Mouse (Mus musculus): ENCODE data around the gene Gm17657. TPM values are rescaled to one million over a fixed set of nuclear protein-coding genes. Genes with fewer than 3 reads are reported as not detected.

The Gm17657 gene
- total RNA-seq, 1 experiment: 18.3 TPM

DNA sequence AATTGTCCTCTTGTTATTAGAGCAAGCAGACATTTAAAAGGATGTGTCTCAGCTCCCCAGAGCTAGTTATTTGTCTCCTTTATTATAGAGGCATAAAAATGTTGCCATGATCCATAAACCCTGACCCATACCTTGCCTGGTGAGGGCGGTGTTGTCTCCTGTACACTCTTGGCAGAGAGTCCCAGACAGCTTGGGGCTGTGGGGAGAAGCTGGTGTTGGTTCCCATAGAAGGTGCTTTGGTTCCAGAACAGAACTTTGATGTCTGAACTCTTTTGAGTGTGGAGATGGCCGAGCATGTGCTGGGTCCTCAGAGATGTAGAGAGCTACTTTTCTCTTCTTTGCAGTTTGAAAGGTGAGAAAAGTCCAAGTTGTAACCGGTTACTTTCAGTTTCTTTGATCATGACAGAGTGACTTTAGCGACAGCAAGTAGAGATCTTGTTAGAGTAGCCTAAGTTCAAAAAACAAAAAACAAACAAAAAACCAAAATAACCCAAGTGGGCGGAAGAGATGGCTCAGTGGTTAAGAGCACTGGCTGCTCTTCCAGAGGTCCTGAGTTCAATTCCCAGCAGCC is 2.8 kb upstream of the Gm17657 start, which contains the start of gene Tmem217:
TSS of gene Tmem217 (minus strand) at position 224 of the 571 bp plus-strand sequence.
- no peak within 1 kb of the TSS for H3K27ac ChIP-seq (ENCODE audit: insufficient read depth, low read depth, low read length, poor library complexity, severe bottlenecking)
- H3K9ac ChIP-seq (ENCODE audit: insufficient read depth, low read depth, low read length, poor library complexity, severe bottlenecking): no peak within 1 kb of the TSS
- no peak for DNase-seq (ENCODE audit: low read depth, low spot score)
- no peaks in the 10 kb centered on the region for H3K9me3 ChIP-seq (ENCODE audit: control insufficient read depth, insufficient read depth, low read depth, low read length)
- in situ Hi-C loops (cut with MboI; ENCODE audit: low sequenced_read_pairs in 2 of 2, unreplicated experiment in 2 of 2): no loop called here
- no peaks in the 10 kb centered on the region for H3K36me3 ChIP-seq (ENCODE audit: control insufficient read depth, insufficient read depth, low read length, poor library complexity, severe bottlenecking)
- H3K4me3 ChIP-seq (ENCODE audit: insufficient read depth in 1 of 2, low read depth in 1 of 2, low read length in 2 of 2, poor library complexity in 1 of 2, severe bottlenecking in 1 of 2): no peak within 1 kb of the TSS
- peaks cover 0 to 2% of the 10 kb centered on the region in 2 experiments; a peak in 1 of 4 replicates for H3K4me1 ChIP-seq (ENCODE audit: control insufficient read depth in 2 of 2, insufficient read depth in 2 of 2, low read length in 2 of 2, poor library complexity in 1 of 2)
- TF ChIP-seq HCFC1 (IDR thresholded peaks at IDR 0.05; ENCODE audit: borderline replicate concordance, insufficient read depth, low read length) (no peak), MAFK (IDR thresholded peaks at IDR 0.05; ENCODE audit: insufficient read depth, low read depth, low read length) (no peak), CHD2 (IDR thresholded peaks at IDR 0.05; ENCODE audit: low read depth, low read length) (no peak), ZC3H11A (IDR thresholded peaks at IDR 0.05; ENCODE audit: borderline replicate concordance, low read depth, low read length) (no peak), ZNF384 (IDR thresholded peaks at IDR 0.05; ENCODE audit: low read depth, low read length) (no peak)

DNA sequence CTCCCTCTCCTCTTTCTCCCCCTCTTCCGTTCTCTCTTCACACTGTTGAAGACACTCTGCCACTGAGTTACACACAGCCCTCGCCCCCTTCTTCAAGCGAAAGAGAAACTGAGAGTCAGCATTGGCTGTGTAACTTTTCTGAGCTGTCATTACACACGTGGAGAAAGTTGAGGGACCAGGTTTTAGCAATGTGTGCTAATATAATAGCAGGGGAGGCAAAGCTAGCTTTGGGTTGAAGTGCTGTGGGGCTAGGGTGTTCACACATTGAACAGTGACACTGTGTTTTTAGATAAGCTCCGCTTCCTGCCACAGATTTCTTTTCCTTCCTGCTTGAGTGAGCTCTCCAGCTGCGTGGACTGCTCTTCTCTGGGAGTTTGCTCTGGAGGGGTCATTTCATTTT is 1.6 kb upstream of the Gm17657 start:
- in situ Hi-C loops (cut with MboI; ENCODE audit: low sequenced_read_pairs in 2 of 2, unreplicated experiment in 2 of 2): no loop called here
- no peak for TF ChIP-seq HCFC1 (IDR thresholded peaks at IDR 0.05; ENCODE audit: borderline replicate concordance, insufficient read depth, low read length)
- no peak overlapping the region for H3K4me3 ChIP-seq (ENCODE audit: insufficient read depth in 1 of 2, low read depth in 1 of 2, low read length in 2 of 2, poor library complexity in 1 of 2, severe bottlenecking in 1 of 2)
- no peaks in the 10 kb centered on the region for H3K9me3 ChIP-seq (ENCODE audit: control insufficient read depth, insufficient read depth, low read depth, low read length)
- peaks cover 0 to 2% of the 10 kb centered on the region in 2 experiments; a peak in 1 of 4 replicates for H3K4me1 ChIP-seq (ENCODE audit: control insufficient read depth in 2 of 2, insufficient read depth in 2 of 2, low read length in 2 of 2, poor library complexity in 1 of 2)
- no peak overlapping the region for H3K27ac ChIP-seq (ENCODE audit: insufficient read depth, low read depth, low read length, poor library complexity, severe bottlenecking)
- H3K36me3 ChIP-seq (ENCODE audit: control insufficient read depth, insufficient read depth, low read length, poor library complexity, severe bottlenecking): no peaks in the 10 kb centered on the region
- no peak for DNase-seq (ENCODE audit: low read depth, low spot score)
- no peak overlapping the region for H3K9ac ChIP-seq (ENCODE audit: insufficient read depth, low read depth, low read length, poor library complexity, severe bottlenecking)

DNA sequence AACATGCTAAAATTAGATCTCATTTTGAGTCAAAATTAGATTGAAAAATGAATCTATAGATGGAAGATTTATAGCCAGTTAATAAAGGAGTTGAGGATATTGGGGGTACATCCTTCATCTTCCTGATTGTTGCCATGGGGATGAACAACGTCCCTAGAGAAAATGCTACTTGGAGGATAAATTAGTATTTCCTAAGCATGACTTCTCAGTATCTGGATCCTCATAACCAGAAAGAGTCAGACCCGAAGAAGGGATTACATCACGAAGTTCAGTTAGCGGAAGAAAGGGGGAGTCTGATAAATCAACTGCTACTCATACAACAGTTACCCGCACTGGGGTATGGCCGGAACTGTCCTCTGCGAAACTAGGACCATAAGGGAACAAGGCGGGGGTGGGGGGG is 444 bp downstream of the Gm17657 start:
- Histone ChIP-seq H3K36me3 (ENCODE audit: control insufficient read depth, insufficient read depth, low read length, poor library complexity, severe bottlenecking) (no peaks in the 10 kb centered on the region), H3K27ac (ENCODE audit: insufficient read depth, low read depth, low read length, poor library complexity, severe bottlenecking) (no peak overlapping the region), H3K9ac (ENCODE audit: insufficient read depth, low read depth, low read length, poor library complexity, severe bottlenecking) (no peak overlapping the region), H3K9me3 (ENCODE audit: control insufficient read depth, insufficient read depth, low read depth, low read length) (no peaks in the 10 kb centered on the region), H3K4me3 (ENCODE audit: insufficient read depth in 1 of 2, low read depth in 1 of 2, low read length in 2 of 2, poor library complexity in 1 of 2, severe bottlenecking in 1 of 2) (no peak overlapping the region), H3K4me1 (ENCODE audit: control insufficient read depth in 2 of 2, insufficient read depth in 2 of 2, low read length in 2 of 2, poor library complexity in 1 of 2) (peaks cover 0 to 2% of the 10 kb centered on the region in 2 experiments; a peak in 1 of 4 replicates)
- TF ChIP-seq HCFC1 (IDR thresholded peaks at IDR 0.05; ENCODE audit: borderline replicate concordance, insufficient read depth, low read length) (no peak), MAFK (IDR thresholded peaks at IDR 0.05; ENCODE audit: insufficient read depth, low read depth, low read length) (no peak), ZNF384 (IDR thresholded peaks at IDR 0.05; ENCODE audit: low read depth, low read length) (no peak), CHD2 (IDR thresholded peaks at IDR 0.05; ENCODE audit: low read depth, low read length) (no peak), ZC3H11A (IDR thresholded peaks at IDR 0.05; ENCODE audit: borderline replicate concordance, low read depth, low read length) (no peak)
- no peak for DNase-seq (ENCODE audit: low read depth, low spot score)
- in situ Hi-C loops (cut with MboI; ENCODE audit: low sequenced_read_pairs in 2 of 2, unreplicated experiment in 2 of 2): no loop called here

GRCm38 (mm10) chr17:29548494-29548893 is 944 bp downstream of the Gm17657 start:
- H3K4me1 ChIP-seq (ENCODE audit: control insufficient read depth in 2 of 2, insufficient read depth in 2 of 2, low read length in 2 of 2, poor library complexity in 1 of 2): peaks cover 0 to 4% of the 10 kb centered on the region in 2 experiments; a peak in 2 of 4 replicates
- no peak overlapping the region for H3K9ac ChIP-seq (ENCODE audit: insufficient read depth, low read depth, low read length, poor library complexity, severe bottlenecking)
- in situ Hi-C loops (cut with MboI; ENCODE audit: low sequenced_read_pairs in 2 of 2, unreplicated experiment in 2 of 2): no loop called here
- DNase-seq (ENCODE audit: low read depth, low spot score): no peak
- H3K27ac ChIP-seq (ENCODE audit: insufficient read depth, low read depth, low read length, poor library complexity, severe bottlenecking): no peak overlapping the region
- no peaks in the 10 kb centered on the region for H3K9me3 ChIP-seq (ENCODE audit: control insufficient read depth, insufficient read depth, low read depth, low read length)
- TF ChIP-seq ZC3H11A (IDR thresholded peaks at IDR 0.05; ENCODE audit: borderline replicate concordance, low read depth, low read length) (no peak), MAFK (IDR thresholded peaks at IDR 0.05; ENCODE audit: insufficient read depth, low read depth, low read length) (no peak), CHD2 (IDR thresholded peaks at IDR 0.05; ENCODE audit: low read depth, low read length) (no peak), HCFC1 (IDR thresholded peaks at IDR 0.05; ENCODE audit: borderline replicate concordance, insufficient read depth, low read length) (no peak), ZNF384 (IDR thresholded peaks at IDR 0.05; ENCODE audit: low read depth, low read length) (no peak)
- H3K4me3 ChIP-seq (ENCODE audit: insufficient read depth in 1 of 2, low read depth in 1 of 2, low read length in 2 of 2, poor library complexity in 1 of 2, severe bottlenecking in 1 of 2): no peak overlapping the region
- H3K36me3 ChIP-seq (ENCODE audit: control insufficient read depth, insufficient read depth, low read length, poor library complexity, severe bottlenecking): no peaks in the 10 kb centered on the region

DNA sequence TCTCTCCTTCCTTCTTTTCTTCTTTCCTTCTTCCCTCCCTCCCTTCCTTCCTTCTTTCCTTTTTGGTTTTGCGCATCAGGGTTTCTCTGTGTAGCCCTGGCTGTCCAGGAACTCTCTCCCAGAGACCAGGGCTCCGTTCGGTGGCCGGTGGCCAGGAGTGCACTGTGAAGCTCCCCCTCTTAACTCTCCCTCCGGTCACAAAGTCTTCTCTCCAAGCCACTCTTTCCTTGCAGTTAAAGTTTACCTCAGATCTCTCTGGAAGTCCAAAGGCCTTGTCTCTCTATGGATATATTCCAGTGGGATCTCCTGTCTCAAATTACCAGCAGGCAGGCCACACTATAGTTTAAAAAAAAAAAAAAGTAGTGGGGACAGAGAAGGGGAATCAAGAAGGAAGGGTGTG is 4.2 kb downstream of the Gm17657 start:
- no peak overlapping the region for H3K4me3 ChIP-seq (ENCODE audit: insufficient read depth in 1 of 2, low read depth in 1 of 2, low read length in 2 of 2, poor library complexity in 1 of 2, severe bottlenecking in 1 of 2)
- in situ Hi-C loops (cut with MboI; ENCODE audit: low sequenced_read_pairs in 2 of 2, unreplicated experiment in 2 of 2): no loop called here
- H3K27ac ChIP-seq (ENCODE audit: insufficient read depth, low read depth, low read length, poor library complexity, severe bottlenecking): no peak overlapping the region
- TF ChIP-seq CHD2 (IDR thresholded peaks at IDR 0.05; ENCODE audit: low read depth, low read length): no peak
- TF ChIP-seq HCFC1 (IDR thresholded peaks at IDR 0.05; ENCODE audit: borderline replicate concordance, insufficient read depth, low read length): no peak
- TF ChIP-seq MAFK (IDR thresholded peaks at IDR 0.05; ENCODE audit: insufficient read depth, low read depth, low read length): no peak
- no peak for TF ChIP-seq ZC3H11A (IDR thresholded peaks at IDR 0.05; ENCODE audit: borderline replicate concordance, low read depth, low read length)
- no peak for TF ChIP-seq ZNF384 (IDR thresholded peaks at IDR 0.05; ENCODE audit: low read depth, low read length)
- H3K9ac ChIP-seq (ENCODE audit: insufficient read depth, low read depth, low read length, poor library complexity, severe bottlenecking): no peak overlapping the region
- H3K9me3 ChIP-seq (ENCODE audit: control insufficient read depth, insufficient read depth, low read depth, low read length): no peaks in the 10 kb centered on the region
- H3K36me3 ChIP-seq (ENCODE audit: control insufficient read depth, insufficient read depth, low read length, poor library complexity, severe bottlenecking): no peaks in the 10 kb centered on the region
- peaks cover 0 to 5% of the 10 kb centered on the region in 2 experiments; a peak in 2 of 4 replicates for H3K4me1 ChIP-seq (ENCODE audit: control insufficient read depth in 2 of 2, insufficient read depth in 2 of 2, low read length in 2 of 2, poor library complexity in 1 of 2)
- no peak for DNase-seq (ENCODE audit: low read depth, low spot score)
